Mouse (Mus musculus): ENCODE data around the gene Iqub. TPM values are rescaled to one million over a fixed set of nuclear protein-coding genes. Genes with fewer than 3 reads are reported as not detected.

The Iqub gene
- polyA plus RNA-seq, 1 experiment = 0.03 TPM

DNA sequence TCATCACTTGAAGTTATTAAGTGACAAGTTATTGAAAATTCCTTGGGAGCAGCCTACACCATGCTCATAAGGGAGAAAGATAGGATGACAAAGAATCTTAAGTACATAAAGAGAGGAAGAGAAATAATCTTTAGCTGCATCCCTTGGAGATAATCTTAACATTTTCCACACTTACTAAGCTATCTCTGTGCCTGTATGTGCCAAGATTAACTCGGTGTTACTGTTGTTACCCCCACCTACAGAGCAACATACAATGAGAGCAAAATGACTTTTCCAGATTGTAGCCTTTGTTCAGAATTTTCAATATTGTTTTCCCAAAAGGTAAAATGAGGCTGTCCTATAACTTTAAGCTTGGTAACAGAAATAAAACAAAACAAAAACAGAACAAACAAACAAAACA is 99.4 kb downstream of the Iqub start:
- 91% methylated on average over 1 of the region's 1 CpGs for WGBS
- Histone ChIP-seq H3K27ac (ENCODE audit: insufficient read depth, low read depth, low read length) (no peak overlapping the region), H3K4me3 (ENCODE audit: insufficient read depth, low read depth, low read length) (no peak overlapping the region), H3K4me1 (ENCODE audit: control insufficient read depth, insufficient read depth, low read length) (no peaks in the 10 kb centered on the region), H3K27me3 (replicated peaks; ENCODE audit: control insufficient read depth, insufficient read depth, low read length) (no peaks in the 10 kb centered on the region), H3K36me3 (ENCODE audit: control insufficient read depth, insufficient read depth, low read length) (no peaks in the 10 kb centered on the region)
- no peak for DNase-seq
- no peak for TF ChIP-seq POLR2A (IDR thresholded peaks at IDR 0.05; ENCODE audit: low read depth, low read length)
- no peak for TF ChIP-seq CTCF (conservative IDR thresholded peaks at IDR 0.05; ENCODE audit: insufficient read depth, insufficient read length, low read depth, low read length)

DNA sequence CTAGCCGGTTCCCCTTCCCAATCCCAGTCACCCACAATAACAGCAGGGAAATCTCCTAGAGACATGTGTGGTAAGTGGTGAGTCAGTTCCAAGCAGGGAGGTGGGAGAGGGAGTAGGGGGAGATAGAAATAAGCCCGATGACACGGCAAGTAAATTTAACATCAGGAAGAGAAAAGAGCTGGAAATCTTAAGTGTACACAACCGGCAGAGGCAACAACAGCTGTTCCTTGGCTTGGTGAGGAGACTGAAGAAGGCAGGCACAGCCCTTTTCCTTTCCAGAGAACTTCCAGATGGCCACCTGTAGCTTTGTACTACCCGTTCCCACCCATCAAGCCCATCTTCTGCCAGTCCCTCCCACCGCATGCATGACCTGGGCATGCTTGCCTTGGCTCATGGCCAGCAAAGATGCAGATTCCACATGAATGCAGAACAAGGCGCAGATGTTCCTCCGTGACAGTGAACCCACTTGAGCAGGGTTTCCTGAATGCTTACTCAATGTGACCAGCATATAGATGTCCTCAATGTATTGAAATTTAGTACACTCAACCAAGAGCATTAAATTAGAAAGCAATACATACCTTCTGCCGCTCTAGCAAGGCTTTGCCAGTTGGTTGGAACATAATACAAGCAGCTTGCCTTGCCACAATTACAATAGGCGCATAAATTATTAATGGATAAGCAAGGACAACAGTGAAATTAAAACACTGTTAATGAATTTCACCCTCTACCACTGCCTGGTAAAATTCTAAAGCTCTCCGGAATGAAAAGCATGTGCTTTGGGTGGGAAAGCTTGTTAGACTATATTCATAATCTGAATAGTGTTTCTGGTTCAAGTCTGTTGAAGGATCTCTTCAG is 106.1 kb downstream of the Iqub start:
- WGBS = 69% methylated on average over 11 of the region's 11 CpGs

DNA sequence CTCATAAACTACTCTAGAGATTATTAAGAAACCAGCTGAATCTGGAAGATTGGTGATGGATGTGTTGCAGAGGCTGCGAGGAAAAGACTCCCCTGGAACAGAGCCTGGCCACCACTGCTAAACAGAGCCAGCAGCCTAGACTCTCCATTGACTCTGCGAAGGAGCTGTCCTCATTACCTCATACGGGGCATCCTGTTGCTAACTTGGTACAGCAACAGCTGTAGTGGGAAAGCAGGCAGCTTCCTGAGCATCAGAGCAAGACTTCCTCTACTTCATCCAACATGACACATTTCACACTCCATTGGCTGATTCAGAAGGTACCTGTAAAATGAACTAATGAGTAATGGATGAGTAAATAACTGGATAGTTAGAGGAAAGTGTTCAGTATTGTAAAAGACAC is 107.1 kb downstream of the Iqub start:
- no peaks in the 10 kb centered on the region for H3K36me3 ChIP-seq (ENCODE audit: control insufficient read depth, insufficient read depth, low read length)
- DNase-seq = no peak

More for the DNA sequence above, 106.1 kb downstream of the Iqub start:
- Histone ChIP-seq H3K27me3 (replicated peaks; ENCODE audit: control insufficient read depth, insufficient read depth, low read length) (no peaks in the 10 kb centered on the region), H3K4me3 (ENCODE audit: insufficient read depth, low read depth, low read length) (no peak overlapping the region), H3K36me3 (ENCODE audit: control insufficient read depth, insufficient read depth, low read length) (no peaks in the 10 kb centered on the region), H3K4me1 (ENCODE audit: control insufficient read depth, insufficient read depth, low read length) (no peaks in the 10 kb centered on the region), H3K27ac (ENCODE audit: insufficient read depth, low read depth, low read length) (no peak overlapping the region)
- DNase-seq = no peak
- TF ChIP-seq POLR2A (IDR thresholded peaks at IDR 0.05; ENCODE audit: low read depth, low read length) (no peak), CTCF (conservative IDR thresholded peaks at IDR 0.05; ENCODE audit: insufficient read depth, insufficient read length, low read depth, low read length) (no peak)

GRCm38 (mm10) chr6:24397237-24397647 is 117.6 kb downstream of the Iqub start:
- TF ChIP-seq CTCF (conservative IDR thresholded peaks at IDR 0.05; ENCODE audit: insufficient read depth, insufficient read length, low read depth, low read length) = no peak
- no peak for TF ChIP-seq POLR2A (IDR thresholded peaks at IDR 0.05; ENCODE audit: low read depth, low read length)
- no peaks in the 10 kb centered on the region for H3K36me3 ChIP-seq (ENCODE audit: control insufficient read depth, insufficient read depth, low read length)
- no peak for DNase-seq
- H3K4me3 ChIP-seq (ENCODE audit: insufficient read depth, low read depth, low read length) = no peak overlapping the region
- 73% methylated on average over 4 of the region's 4 CpGs for WGBS
- H3K27me3 ChIP-seq (replicated peaks; ENCODE audit: control insufficient read depth, insufficient read depth, low read length) = no peaks in the 10 kb centered on the region
- no peaks in the 10 kb centered on the region; the same call in 1 of the 2 replicates for H3K4me1 ChIP-seq (ENCODE audit: control insufficient read depth, insufficient read depth, low read length)
- H3K27ac ChIP-seq (ENCODE audit: insufficient read depth, low read depth, low read length) = no peak overlapping the region

More for the DNA sequence above, 107.1 kb downstream of the Iqub start:
- 32% methylated on average over 3 of the region's 3 CpGs for WGBS
- Histone ChIP-seq H3K4me3 (ENCODE audit: insufficient read depth, low read depth, low read length) (no peak overlapping the region), H3K27ac (ENCODE audit: insufficient read depth, low read depth, low read length) (no peak overlapping the region), H3K4me1 (ENCODE audit: control insufficient read depth, insufficient read depth, low read length) (no peaks in the 10 kb centered on the region), H3K27me3 (replicated peaks; ENCODE audit: control insufficient read depth, insufficient read depth, low read length) (no peaks in the 10 kb centered on the region)
- no peak for TF ChIP-seq CTCF (conservative IDR thresholded peaks at IDR 0.05; ENCODE audit: insufficient read depth, insufficient read length, low read depth, low read length)

Other genes starting within 250 kb of the Iqub start
- 14.8 and 24.9 TPM in 2 replicates for gene Ndufa5, start 12.9 kb upstream of the Iqub start, polyA plus RNA-seq (2012; rRNA removed)
- 2.6 and 3.8 TPM in 2 replicates for gene Asb15, start 13.1 kb upstream of the Iqub start, polyA plus RNA-seq (2012; rRNA removed)
- 1.1 TPM in 1 of 2 replicates, not detected in the other for gene Lmod2, start 82.7 kb upstream of the Iqub start, polyA plus RNA-seq (2012; rRNA removed)
- 39.3 and 73.3 TPM in 2 replicates for gene Wasl, start 149.9 kb upstream of the Iqub start, polyA plus RNA-seq (2012; rRNA removed)
- not detected in 2 replicates for gene Hyal6, start 218.2 kb upstream of the Iqub start, polyA plus RNA-seq (2012; rRNA removed)
- gene Hyal4, start 233.3 kb upstream of the Iqub start, polyA plus RNA-seq (2012; rRNA removed) = not detected in 2 replicates